Mouse (Mus musculus): Measurements from ENCODE around the gene Dlg2.

Gene Dlg2

GRCm38 (mm10) chr7:90476313-90477245, at the start of gene Dlg2:
Gene Dlg2 (plus strand): TSS chr7:90476672.
- in situ Hi-C loops (cut with MboI, MseI): no loop called here

- in situ Hi-C loops (cut with MboI, MseI): no loop called here
Observed at GRCm38 (mm10) chr7:90427006-90427405, 49.5 kb upstream of the Dlg2 start.

- in situ Hi-C loops (cut with MboI, MseI): loop anchor here in 1 of 2 experiments (10.0 kb wide), 1 partner anchor 487 kb away; the partner anchor contains the start of gene Hikeshi
Observed at GRCm38 (mm10) chr7:90432221-90432620, 44.3 kb upstream of the Dlg2 start.

GRCm38 (mm10) chr7:90440044-90440443, 36.4 kb upstream of the Dlg2 start:
- in situ Hi-C loops (cut with MboI, MseI): no loop called here

GRCm38 (mm10) chr7:90442070-90442469, 34.4 kb upstream of the Dlg2 start:
- in situ Hi-C loops (cut with MboI, MseI): no loop called here

GRCm38 (mm10) chr7:90442518-90443080, 33.9 kb upstream of the Dlg2 start, which contains the start of gene Crebzf:
Gene Crebzf (plus strand): TSS chr7:90442729.
- in situ Hi-C loops (cut with MboI, MseI): no loop called here

- in situ Hi-C loops (cut with MboI, MseI): no loop called here
Observed at GRCm38 (mm10) chr7:90443101-90444091, 33.1 kb upstream of the Dlg2 start.

GRCm38 (mm10) chr7:90444206-90444605, 32.3 kb upstream of the Dlg2 start:
- in situ Hi-C loops (cut with MboI, MseI): no loop called here

GRCm38 (mm10) chr7:90456149-90456844, 20.2 kb upstream of the Dlg2 start:
- in situ Hi-C loops (cut with MboI, MseI): no loop called here

GRCm38 (mm10) chr7:90456845-90457468, 19.5 kb upstream of the Dlg2 start, which contains the start of gene Tmem126a:
Gene Tmem126a (minus strand): TSS chr7:90457229.
- in situ Hi-C loops (cut with MboI, MseI): no loop called here

GRCm38 (mm10) chr7:90457517-90457916, 19.0 kb upstream of the Dlg2 start:
- in situ Hi-C loops (cut with MboI, MseI): no loop called here

- in situ Hi-C loops (cut with MboI, MseI): loop anchor here in 1 of 2 experiments (10.0 kb wide), 1 partner anchor 1926 kb away; no protein-coding TSS in a partner anchor
Observed at GRCm38 (mm10) chr7:90460330-90460729, 16.1 kb upstream of the Dlg2 start.

GRCm38 (mm10) chr7:90460930-90461329, 15.5 kb upstream of the Dlg2 start:
- in situ Hi-C loops (cut with MboI, MseI): loop anchor here in 1 of 2 experiments (10.0 kb wide), 1 partner anchor 1926 kb away; no protein-coding TSS in a partner anchor

GRCm38 (mm10) chr7:90461441-90461840, 15.0 kb upstream of the Dlg2 start:
- in situ Hi-C loops (cut with MboI, MseI): loop anchor here in 1 of 2 experiments (10.0 kb wide), 1 partner anchor 1927 kb away; no protein-coding TSS in a partner anchor

GRCm38 (mm10) chr7:90473511-90473910, 3.0 kb upstream of the Dlg2 start:
- in situ Hi-C loops (cut with MboI, MseI): no loop called here

GRCm38 (mm10) chr7:90475793-90476312, 619 bp upstream of the Dlg2 start, which contains the start of gene Tmem126b:
Gene Tmem126b (minus strand): TSS chr7:90476001.
- in situ Hi-C loops (cut with MboI, MseI): no loop called here

GRCm38 (mm10) chr7:90482607-90483006, 6.1 kb downstream of the Dlg2 start:
- in situ Hi-C loops (cut with MboI, MseI): loop anchor here in 1 of 2 experiments (10.0 kb wide), 1 partner anchor 178 kb away; the partner anchor contains the start of gene Sytl2

GRCm38 (mm10) chr7:90508124-90508523, 31.7 kb downstream of the Dlg2 start:
- in situ Hi-C loops (cut with MboI, MseI): loop anchor here in 1 of 2 experiments (5.0 to 10.0 kb wide), 2 partner anchors 924 to 1437 kb away; no protein-coding TSS in a partner anchor

- in situ Hi-C loops (cut with MboI, MseI): loop anchor here in 1 of 2 experiments (10.0 kb wide), 1 partner anchor 713 kb away; no protein-coding TSS in a partner anchor
Observed at GRCm38 (mm10) chr7:90512293-90512692, 35.8 kb downstream of the Dlg2 start.
